Mouse (Mus musculus): ENCODE data around the gene D1Ertd622e. TPM values are rescaled to one million over a fixed set of nuclear protein-coding genes. Genes with fewer than 3 reads are reported as not detected.

Gene D1Ertd622e
- total and polyA plus RNA-seq, 2 experiments from 2014 or later, result 48.7 to 59.2 TPM

GRCm38 (mm10) chr1:97624386-97624785 is 37.5 kb downstream of the D1Ertd622e start:
- Histone ChIP-seq H3K4me1 (ENCODE audit: insufficient read depth) (0 out of 2 replicates have a peak, but pooled peaks cover 16% of the 10 kb centered on the region), H3K4me2 (ENCODE audit: low read depth) (no peak overlapping the region), H3K9ac (no peak overlapping the region), H3K9me3 (ENCODE audit: low read length) (no peaks in the 10 kb centered on the region), H3K4me3 (ENCODE audit: low read depth, low read length) (no peak overlapping the region), H3K27ac (ENCODE audit: low read depth, low read length) (no peak overlapping the region), H3K27me3 (ENCODE audit: insufficient read depth, low read length) (no peaks in the 10 kb centered on the region), H3K36me3 (ENCODE audit: insufficient read depth) (no peaks in the 10 kb centered on the region)
- TF ChIP-seq CTCF (IDR thresholded peaks at IDR 0.05; ENCODE audit: low read depth), result no peak
- DNase-seq, result no peak
- 40% methylated on average over 2 of the region's 2 CpGs for WGBS
- ATAC-seq, result 0 out of 2 replicates have a peak, but pooled peaks have one; percentile 39

GRCm38 (mm10) chr1:97623214-97623856 is 38.5 kb downstream of the D1Ertd622e start:
- no peak overlapping the region for H3K4me3 ChIP-seq (ENCODE audit: low read depth, low read length)
- TF ChIP-seq CTCF (IDR thresholded peaks at IDR 0.05; ENCODE audit: low read depth), result no peak
- ATAC-seq (peak; percentile 34), DNase-seq (no peak)
- H3K36me3 ChIP-seq (ENCODE audit: insufficient read depth), result no peaks in the 10 kb centered on the region
- H3K27ac ChIP-seq (ENCODE audit: low read depth, low read length), result no peak overlapping the region
- H3K4me2 ChIP-seq (ENCODE audit: low read depth), result no peak overlapping the region
- H3K9ac ChIP-seq, result no peak overlapping the region
- 15% methylated on average over 1 of the region's 1 CpGs for WGBS
- no peaks in the 10 kb centered on the region for H3K27me3 ChIP-seq (ENCODE audit: insufficient read depth, low read length)
- 0 out of 2 replicates have a peak, but pooled peaks cover 16% of the 10 kb centered on the region for H3K4me1 ChIP-seq (ENCODE audit: insufficient read depth)
- no peaks in the 10 kb centered on the region for H3K9me3 ChIP-seq (ENCODE audit: low read length)

- Histone ChIP-seq H3K36me3 (ENCODE audit: insufficient read depth) (no peaks in the 10 kb centered on the region), H3K27ac (ENCODE audit: low read depth, low read length) (no peak overlapping the region), H3K9me3 (ENCODE audit: low read length) (no peaks in the 10 kb centered on the region), H3K4me2 (ENCODE audit: low read depth) (no peak overlapping the region), H3K27me3 (ENCODE audit: insufficient read depth, low read length) (no peaks in the 10 kb centered on the region), H3K9ac (no peak overlapping the region), H3K4me1 (ENCODE audit: insufficient read depth) (0 out of 2 replicates have a peak, but pooled peaks cover 16% of the 10 kb centered on the region), H3K4me3 (ENCODE audit: low read depth, low read length) (no peak overlapping the region)
- DNase-seq (no peak), ATAC-seq (peak; percentile 42; the same call in 1 of the 2 replicates)
- TF ChIP-seq CTCF (IDR thresholded peaks at IDR 0.05; ENCODE audit: low read depth), result no peak
- 6% methylated on average over 5 of the region's 5 CpGs for whole genome bisulfite sequencing
Measured at GRCm38 (mm10) chr1:97622574-97623208, 39.2 kb downstream of the D1Ertd622e start.

GRCm38 (mm10) chr1:97619621-97620320 is 42.1 kb downstream of the D1Ertd622e start:
- no peak for TF ChIP-seq CTCF (IDR thresholded peaks at IDR 0.05; ENCODE audit: low read depth)
- ATAC-seq, result no peak

GRCm38 (mm10) chr1:97615525-97615924 is 46.3 kb downstream of the D1Ertd622e start:
- H3K4me2 ChIP-seq (ENCODE audit: low read depth), result no peak overlapping the region
- H3K9me3 ChIP-seq (ENCODE audit: low read length), result no peaks in the 10 kb centered on the region
- WGBS, result 92% methylated on average over 1 of the region's 1 CpGs
- no peak for TF ChIP-seq CTCF (IDR thresholded peaks at IDR 0.05; ENCODE audit: low read depth)
- no peaks in the 10 kb centered on the region for H3K36me3 ChIP-seq (ENCODE audit: insufficient read depth)
- H3K27ac ChIP-seq (ENCODE audit: low read depth, low read length), result no peak overlapping the region
- H3K27me3 ChIP-seq (ENCODE audit: insufficient read depth, low read length), result no peaks in the 10 kb centered on the region
- no peaks in the 10 kb centered on the region for H3K4me1 ChIP-seq (ENCODE audit: insufficient read depth)
- DNase-seq (no peak), ATAC-seq (no peak)
- no peak overlapping the region for H3K9ac ChIP-seq
- no peak overlapping the region for H3K4me3 ChIP-seq (ENCODE audit: low read depth, low read length)

More at GRCm38 (mm10) chr1:97619621-97620320, 42.1 kb downstream of the D1Ertd622e start:
- no peak overlapping the region for H3K4me3 ChIP-seq (ENCODE audit: low read depth, low read length)
- H3K36me3 ChIP-seq (ENCODE audit: insufficient read depth), result no peaks in the 10 kb centered on the region
- 75% methylated on average over 8 of the region's 8 CpGs for WGBS
- H3K4me1 ChIP-seq (ENCODE audit: insufficient read depth), result 0 out of 2 replicates have a peak, but pooled peaks cover 16% of the 10 kb centered on the region
- DNase-seq, result no peak
- H3K4me2 ChIP-seq (ENCODE audit: low read depth), result no peak overlapping the region
- H3K27me3 ChIP-seq (ENCODE audit: insufficient read depth, low read length), result no peaks in the 10 kb centered on the region
- no peaks in the 10 kb centered on the region for H3K9me3 ChIP-seq (ENCODE audit: low read length)
- H3K9ac ChIP-seq, result no peak overlapping the region
- no peak overlapping the region for H3K27ac ChIP-seq (ENCODE audit: low read depth, low read length)

GRCm38 (mm10) chr1:97614531-97615462 is 47.1 kb downstream of the D1Ertd622e start:
- Histone ChIP-seq H3K27me3 (ENCODE audit: insufficient read depth, low read length) (no peaks in the 10 kb centered on the region), H3K9ac (no peak overlapping the region), H3K36me3 (ENCODE audit: insufficient read depth) (no peaks in the 10 kb centered on the region), H3K4me2 (ENCODE audit: low read depth) (no peak overlapping the region), H3K9me3 (ENCODE audit: low read length) (no peaks in the 10 kb centered on the region), H3K27ac (ENCODE audit: low read depth, low read length) (no peak overlapping the region), H3K4me3 (ENCODE audit: low read depth, low read length) (no peak overlapping the region), H3K4me1 (ENCODE audit: insufficient read depth) (no peaks in the 10 kb centered on the region)
- TF ChIP-seq CTCF (IDR thresholded peaks at IDR 0.05; ENCODE audit: low read depth), result no peak
- 84% methylated on average over 11 of the region's 11 CpGs for whole genome bisulfite sequencing
- DNase-seq (no peak), ATAC-seq (peak; percentile 20; the same call in 1 of the 2 replicates)

Measured in forebrain, postnatal 0 days (tissue).